Mouse (Mus musculus): Measurements from ENCODE around the gene Olfr798.

Gene Olfr798

DNA sequence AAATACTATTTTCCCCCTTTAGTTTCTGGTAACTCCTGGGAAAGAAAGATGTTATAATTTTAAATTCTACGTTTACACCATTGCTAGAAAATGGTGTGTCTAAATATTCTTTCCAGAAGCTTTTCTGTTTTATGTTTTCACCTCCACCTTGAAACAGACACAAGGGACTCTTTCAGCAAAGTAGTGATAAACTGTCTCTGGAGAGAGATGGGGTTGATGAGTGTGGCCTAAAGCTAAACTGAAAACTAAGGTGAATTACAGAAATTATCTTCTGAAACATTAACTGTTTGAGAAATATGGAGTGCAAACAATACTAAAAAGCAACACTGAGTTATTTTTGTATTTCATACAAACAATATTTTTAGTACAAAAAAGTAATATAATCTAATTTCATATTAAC, at the start of gene Olfr798:
Gene Olfr798 (minus strand): TSS at position 101 of the 400 bp plus-strand sequence.
- DNase-seq (ENCODE audit: low spot score) = no peak

DNA sequence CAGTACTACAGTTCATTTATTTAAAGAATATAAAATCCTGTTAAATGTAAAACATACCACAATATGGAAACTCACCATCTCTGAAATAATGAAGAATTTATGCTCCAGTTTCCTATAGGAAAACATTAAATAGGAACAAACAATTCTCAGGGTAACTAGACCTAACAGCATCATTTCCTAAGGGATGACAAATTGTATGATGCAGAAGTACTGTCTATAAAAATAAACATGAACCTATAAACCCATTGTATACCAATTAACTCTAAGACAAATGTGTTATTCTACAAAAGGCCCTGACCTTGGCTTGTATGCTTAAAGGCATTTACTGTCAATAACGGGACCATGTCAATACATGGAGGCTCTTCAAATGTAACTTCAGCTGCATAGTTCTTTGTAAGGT, 46.0 kb upstream of the Olfr798 start, which contains the start of gene Olfr801:
Gene Olfr801 (minus strand): TSS at position 101 of the 400 bp plus-strand sequence.
- DNase-seq (ENCODE audit: low spot score) = no peak

GRCm38 (mm10) chr10:129657394-129657793, 29.7 kb upstream of the Olfr798 start, which contains the start of gene Olfr800:
Gene Olfr800 (plus strand): TSS chr10:129657694.
- no peak for DNase-seq (ENCODE audit: low spot score)

- no peak for DNase-seq (ENCODE audit: low spot score)
These were observed 24.0 kb upstream of the Olfr798 start for GRCm38 (mm10) chr10:129651763-129652162.

GRCm38 (mm10) chr10:129637184-129637583, 9.4 kb upstream of the Olfr798 start, which contains the start of gene Olfr799:
Gene Olfr799 (plus strand): TSS chr10:129637484.
- DNase-seq (ENCODE audit: low spot score) = no peak

DNA sequence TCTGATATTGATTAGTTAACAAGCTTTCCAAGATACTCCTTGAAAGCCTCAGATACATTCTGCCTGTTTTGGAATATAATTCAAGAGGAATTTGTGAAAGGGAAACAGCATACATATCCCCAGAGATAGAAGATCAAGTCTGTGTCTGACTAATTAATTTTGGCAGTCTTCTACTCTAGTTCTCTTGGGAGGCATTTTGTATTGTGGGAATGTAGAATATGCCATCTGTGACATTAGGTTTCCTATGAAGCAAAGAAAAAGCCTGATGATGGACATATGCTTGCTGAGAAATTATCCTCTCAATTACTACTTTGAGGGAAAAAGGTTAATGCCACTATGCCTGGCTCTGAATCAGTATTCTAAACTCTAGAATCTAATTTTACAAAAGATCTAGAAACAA, 4.5 kb downstream of the Olfr798 start:
- DNase-seq (ENCODE audit: low spot score) = no peak

DNA sequence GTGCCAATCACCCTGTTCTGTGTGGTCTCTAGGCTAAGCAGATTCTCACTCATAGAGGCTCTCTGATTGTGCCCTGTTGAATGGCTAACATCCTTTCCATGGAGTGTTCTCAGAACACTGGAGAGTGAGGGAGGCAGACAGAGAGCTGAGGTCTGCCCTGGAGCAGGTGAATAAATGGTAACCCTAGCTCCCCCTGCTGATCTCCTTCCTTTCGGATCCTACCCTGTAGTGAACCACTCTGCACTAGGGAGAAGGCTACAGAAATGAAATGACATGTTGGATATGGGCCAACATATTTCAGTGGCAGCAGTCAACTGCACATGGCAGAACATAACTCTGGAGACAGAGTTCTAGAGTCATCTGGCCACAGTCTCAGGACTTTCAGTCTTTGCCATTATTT, 6.0 kb downstream of the Olfr798 start:
- DNase-seq (ENCODE audit: low spot score) = no peak

GRCm38 (mm10) chr10:129612470-129612869, 15.3 kb downstream of the Olfr798 start, which contains the start of gene Olfr796:
Gene Olfr796 (minus strand): TSS chr10:129612570.
- no peak for DNase-seq (ENCODE audit: low spot score)

GRCm38 (mm10) chr10:129577066-129577465, 50.7 kb downstream of the Olfr798 start:
- no peak for DNase-seq (ENCODE audit: low spot score)

Measured in urinary bladder, postnatal 25 days (tissue).